Mouse (Mus musculus) natural killer cell, adult 2 months (primary cell): ENCODE results near the gene C1qtnf9.

Experiments used
- DNase-seq, 2 experiments: peaks; one replicate each; pipeline ENCODE4 v3.0.0; 2022; ENCODE audit warnings: low spot score in 2 of 2

The C1qtnf9 gene

DNA sequence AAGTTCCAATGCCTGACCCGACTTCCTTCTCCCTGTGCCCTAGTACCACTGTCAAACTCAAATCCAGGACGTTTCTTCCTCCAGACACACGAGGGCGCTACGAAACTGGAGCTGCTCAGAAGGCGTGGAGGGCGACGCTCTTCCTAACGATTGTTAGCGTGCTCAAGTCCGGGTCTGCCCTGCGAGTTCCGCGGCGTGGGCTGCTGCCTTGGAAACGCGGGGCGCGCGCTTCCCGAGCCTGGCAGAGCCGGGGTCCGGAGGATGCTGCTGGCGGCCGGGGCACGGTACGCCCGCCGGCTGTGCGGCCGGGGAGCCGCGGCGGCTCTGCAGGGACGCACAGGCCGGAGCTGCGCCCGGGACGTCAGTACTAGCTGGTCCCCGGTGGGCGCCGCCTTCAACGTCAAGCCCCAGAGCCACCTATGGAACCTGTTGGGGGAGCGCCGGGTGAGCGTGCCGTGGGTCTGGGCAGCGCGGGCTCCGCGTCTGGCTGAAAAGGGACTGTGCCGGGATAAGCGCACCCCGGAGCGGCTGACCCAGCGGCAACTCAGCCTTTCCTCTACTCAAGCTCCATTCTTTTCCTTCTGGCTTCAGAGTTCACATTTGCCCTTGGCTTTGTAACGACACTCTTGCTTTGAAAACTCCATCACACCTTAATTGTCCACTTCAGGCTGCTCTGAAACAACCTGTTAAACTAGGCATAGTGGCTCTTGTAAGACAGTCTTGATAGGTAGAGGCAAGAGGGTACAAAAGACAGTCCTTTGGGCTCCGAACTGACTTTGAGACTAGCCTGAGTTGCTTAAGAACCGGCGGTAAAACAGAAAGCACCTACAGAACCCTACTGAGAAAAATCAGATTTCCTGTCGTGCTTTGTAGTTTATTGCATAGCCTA is 16.7 kb downstream of the C1qtnf9 start, which contains the start of gene Mipep:
Mipep (plus strand) TSS at position 147 of the 889 bp plus-strand sequence.
- peak; percentile 75 to 85 for DNase-seq

DNA sequence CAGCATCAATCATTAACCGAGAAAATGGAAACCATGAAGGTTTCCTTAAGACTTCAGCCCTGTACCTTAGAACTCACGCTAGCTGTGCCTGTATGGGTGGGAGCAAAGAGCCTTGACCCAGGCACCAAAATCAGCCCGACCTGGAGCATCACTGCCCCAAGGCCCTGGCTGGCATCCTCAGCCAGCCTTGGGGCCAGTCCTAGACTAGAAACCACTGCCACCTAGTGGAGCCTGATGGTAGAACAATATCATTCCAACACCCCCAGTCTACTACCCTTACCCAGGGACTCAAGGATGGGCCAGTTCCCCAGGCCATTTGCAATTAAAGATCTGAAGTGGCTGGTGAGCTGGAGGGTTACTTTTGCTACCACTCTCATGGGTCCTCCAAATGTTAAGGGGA is 22.2 kb downstream of the C1qtnf9 start:
- DNase-seq, result peak; percentile 47 to 64

DNA sequence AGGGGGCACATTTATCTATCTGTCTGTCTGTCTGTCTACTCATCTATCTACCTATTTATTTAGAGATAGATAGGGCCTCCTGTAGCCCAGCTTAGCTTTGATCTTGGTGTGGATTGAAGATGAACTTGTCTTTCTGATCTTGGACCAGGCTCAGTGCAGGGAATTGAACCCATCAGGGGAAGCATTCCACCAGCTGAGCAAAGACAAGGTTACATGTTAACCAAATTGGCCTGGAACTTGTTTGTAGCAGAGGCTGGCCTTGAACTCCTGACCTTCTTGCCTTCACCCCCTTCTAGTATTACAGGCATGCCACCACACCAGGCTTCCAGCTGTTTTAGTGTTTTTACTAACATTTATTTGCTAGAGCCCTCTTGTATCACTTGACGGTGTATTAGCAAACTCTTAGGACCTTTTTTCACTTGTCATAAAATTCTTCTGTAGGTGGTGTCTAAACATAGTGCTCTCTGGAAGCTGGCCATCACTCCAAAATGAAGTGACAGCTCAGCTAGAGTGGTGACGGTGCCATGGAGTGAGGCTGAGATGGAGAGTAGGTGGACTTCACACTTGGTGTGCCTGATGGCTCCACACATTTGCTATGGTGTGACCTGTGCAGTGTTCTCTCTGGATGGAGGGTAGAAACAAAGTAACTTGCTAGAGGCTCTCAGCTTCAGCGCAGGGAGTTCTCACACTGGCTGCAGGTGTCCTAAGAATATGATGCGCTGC is 28.8 kb downstream of the C1qtnf9 start:
- DNase-seq, result no peak

DNA sequence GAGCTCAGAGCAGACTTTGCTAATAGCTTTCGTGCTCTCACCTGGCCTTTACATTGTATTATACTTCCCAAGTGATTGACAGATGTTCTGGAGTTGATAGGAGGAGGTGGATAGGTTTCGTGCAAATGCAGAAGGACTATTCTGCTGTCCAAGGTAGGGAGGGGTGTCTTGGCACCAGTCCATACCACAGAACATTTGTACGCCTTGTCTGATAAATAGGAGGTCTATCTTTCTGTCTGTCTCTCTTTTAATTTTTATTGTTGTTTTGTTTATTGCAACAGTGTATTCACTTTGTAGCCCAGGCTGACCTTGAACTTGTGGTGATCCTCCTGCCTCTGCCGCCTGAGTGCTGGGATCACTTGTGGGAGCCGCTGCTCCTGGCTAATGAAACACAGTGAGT is 29.7 kb downstream of the C1qtnf9 start:
- no peak for DNase-seq

DNA sequence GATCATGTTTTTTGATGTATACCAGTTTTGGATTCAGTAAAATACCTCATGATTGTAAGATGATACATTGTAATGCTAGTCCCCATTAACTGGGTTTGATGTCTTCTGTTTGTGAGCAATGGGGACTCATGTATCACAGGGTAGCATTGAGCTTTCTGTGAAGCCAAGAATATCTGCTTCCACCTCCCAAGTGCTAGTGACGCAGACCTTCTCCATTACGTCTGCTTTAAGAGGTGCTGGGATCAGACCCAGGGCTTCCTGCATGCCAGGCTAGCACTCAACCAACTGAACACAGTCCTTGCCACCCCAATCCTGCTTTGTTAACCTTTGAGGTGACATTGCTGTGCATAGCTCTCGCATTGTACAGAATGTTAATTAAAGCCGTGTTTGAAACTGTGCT is 30.8 kb downstream of the C1qtnf9 start:
- DNase-seq, result no peak

DNA sequence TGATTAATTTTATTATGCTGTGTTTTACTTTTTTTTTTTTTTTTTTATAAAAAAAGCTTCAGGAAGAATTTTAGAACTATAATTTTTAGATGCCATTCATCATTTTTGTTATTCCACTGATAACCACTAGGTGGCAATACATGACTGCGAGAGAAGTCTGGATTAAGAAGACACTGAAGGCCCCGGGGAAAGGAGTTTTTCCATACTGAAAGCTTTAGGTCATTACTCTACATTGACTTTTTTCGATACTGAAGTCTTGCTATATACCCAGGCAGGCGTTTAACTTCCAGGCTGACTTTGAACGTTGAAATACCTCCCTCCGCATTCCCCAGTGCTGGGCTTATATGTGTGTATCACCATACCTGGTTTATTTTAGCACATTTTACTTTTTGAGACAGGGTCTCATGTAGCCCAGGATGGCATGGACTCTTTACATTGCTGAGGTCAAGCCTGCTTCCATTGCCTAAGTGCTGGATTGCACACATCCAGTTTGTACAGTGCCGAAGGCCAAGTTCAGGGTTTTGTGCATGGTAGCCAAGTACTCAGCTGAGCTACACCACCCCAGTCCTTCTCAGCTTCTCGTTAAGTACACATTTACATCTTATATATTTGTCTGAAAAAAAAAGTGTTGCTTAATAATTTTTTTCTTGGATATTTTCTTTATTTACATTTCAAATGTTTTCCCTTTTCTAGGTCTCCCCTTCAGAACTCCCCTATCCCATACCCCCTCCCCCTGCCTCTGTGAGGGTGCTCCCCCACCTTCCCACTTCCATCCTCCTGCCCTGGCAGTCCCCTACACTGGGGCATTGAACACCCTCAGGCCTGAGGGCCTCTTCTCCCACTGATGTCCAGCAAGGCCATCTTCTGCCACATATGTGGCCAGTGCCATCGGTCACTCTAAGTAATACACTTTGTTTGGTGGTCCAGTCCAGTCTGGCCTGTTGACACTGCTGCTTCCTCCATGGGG is 32.1 kb downstream of the C1qtnf9 start:
- DNase-seq, result peak in 1 of 2 experiments; percentile 8

DNA sequence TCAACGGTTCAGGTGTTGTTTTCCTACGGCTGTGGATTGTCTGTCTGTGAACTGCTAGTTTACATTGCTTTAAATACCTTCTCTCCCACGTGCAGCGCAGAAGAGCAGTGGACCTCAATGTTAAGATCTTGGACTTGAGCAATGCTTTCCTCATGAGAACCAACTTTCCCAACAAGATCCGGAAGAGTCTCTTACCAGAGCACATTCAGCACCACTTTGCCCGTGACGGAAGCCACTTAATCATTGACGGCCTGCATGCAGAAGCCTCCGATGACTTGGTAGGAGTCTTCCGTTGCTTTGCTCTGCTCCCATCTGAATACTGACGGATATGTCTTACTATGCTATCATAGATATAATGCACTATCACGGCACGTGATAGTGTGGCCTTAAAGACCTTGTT is 34.1 kb downstream of the C1qtnf9 start:
- no peak for DNase-seq

DNA sequence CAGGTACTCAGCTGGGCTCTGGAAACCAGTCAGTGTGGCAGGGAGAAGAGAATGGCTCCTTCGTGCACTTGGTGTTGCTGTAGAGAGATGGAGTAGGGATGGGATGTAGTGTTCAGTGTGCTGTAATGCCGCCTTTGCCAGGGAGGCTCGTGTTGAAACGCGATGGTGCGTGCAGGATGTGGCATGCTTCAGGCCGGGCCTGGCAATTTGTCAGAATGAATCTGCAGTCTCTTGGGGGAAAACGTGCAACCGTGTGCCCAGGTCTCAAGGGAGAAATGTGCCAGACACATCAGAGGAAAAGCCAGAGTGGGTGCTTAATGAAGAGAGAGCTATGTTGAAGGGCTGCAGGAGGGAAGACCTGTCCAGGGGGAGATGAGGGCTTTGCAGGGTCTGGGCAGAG is 37.0 kb downstream of the C1qtnf9 start:
- no peak for DNase-seq

DNA sequence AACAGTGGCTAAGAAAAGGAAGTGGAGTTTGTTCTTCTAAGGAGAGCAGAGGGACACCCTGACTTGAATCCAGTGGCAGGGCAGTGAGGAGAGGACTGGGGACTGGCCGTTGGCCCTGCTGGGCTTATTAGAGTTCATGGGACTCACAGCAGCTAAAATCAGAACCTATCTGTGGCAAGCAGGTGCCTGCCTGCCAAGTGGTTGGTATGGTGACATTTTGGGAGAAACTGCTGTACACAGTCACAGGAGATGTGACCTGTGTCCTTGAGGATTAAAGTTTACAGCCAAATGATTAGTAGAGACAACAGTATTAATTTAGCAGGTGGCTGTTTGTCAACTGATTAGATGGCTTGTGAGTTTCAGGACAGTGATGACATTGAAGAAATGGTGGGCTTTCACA is 37.9 kb downstream of the C1qtnf9 start:
- no peak for DNase-seq

DNA sequence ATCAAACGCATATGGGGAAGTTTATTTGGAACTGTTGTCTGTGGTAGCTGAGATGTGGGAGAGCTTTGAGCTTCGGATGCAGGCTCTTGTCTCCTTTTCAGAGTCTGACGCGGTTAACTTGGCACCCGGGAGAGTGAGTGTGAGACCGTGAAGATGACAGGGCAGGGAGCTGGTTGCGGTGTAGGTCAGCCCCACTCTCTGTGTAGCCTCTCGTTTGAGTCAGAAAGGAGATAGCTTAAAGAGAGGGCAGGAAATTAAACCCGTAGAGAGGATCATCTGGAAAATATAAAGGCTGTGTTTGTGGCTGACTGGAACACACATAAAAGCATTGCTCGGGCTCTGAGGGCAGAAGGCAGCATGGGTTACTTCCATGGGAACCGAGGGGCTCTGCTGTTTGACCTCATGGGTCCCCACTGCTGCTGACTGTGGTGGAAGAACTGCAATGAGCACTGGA is 39.0 kb downstream of the C1qtnf9 start:
- DNase-seq, result no peak

DNA sequence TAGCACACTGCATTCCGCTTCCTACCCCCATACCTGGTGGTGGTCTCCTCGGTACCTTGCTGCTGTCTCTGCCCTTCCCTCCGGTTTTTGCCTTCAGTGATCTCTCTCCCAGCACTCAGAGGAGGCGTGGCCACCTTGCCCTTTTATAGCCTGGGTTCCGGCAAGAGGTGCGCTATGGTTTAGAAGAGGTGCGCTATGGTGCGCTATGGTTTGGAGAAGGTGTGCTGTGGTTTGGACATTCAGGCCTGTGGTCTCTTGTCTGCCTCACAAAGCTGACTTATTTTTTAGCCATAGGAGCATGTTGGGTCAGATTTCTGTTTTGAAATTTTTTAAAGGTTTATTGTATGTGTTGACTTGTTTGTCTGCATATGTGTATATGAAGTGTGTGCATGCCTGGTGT is 41.9 kb downstream of the C1qtnf9 start:
- no peak for DNase-seq

DNA sequence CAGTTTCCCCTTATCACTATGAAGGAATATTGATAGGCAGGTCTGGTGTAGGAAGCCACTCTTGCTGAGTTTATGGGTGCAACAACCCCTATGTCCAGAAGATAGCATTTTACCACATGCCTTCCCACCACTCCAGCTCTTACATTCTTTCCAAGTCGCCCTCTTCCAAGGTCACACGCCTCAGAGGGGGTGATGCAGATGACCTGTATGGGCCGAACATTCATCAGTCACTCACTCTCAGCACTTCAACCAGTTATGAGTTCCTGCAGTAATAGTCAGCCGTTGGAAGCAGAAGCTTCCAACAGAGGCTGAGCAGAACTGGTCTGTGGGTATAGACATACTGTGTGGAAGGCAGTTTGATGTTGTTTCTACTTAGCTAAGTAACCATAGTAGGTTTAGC is 43.6 kb downstream of the C1qtnf9 start:
- no peak for DNase-seq

DNA sequence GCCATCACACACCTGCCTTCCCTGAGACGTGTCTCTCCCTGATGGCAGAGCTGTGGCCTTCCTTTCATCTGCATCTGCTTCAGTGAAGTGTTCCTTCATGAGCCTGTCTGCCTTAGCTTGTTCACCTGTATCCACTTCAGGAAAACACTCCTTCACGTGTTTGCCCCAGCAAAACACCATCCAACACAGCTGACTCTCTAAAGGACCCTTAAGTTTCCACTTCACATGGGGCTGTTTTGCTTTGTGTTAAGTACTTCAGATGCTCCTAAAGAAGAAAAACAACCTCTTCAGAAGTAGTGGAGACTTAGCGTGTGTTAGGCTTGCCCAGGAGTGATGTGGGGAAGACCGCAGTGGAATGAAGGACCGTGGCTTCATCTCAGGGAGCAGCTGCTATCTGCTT is 47.2 kb downstream of the C1qtnf9 start:
- DNase-seq, result no peak

DNA sequence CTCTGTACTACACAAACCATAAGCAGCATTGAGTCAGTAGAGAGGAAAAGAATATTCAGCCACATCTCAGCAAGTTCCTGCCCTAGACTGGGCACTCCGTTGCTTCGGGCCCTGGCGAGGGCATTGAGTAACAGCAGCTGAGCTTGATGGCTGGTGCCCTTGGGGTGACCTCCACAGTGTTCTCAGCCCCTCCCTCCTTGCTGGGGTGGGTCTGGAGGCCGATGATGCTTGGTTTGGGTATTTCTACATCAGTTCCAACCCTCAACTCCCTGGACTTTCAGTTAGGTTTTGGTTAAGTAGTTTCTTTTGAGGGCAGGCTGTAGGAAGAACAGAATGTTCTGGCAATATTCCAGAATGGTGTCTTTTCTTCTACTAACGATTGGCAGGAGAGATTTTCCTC is 50.1 kb downstream of the C1qtnf9 start:
- DNase-seq, result no peak

DNA sequence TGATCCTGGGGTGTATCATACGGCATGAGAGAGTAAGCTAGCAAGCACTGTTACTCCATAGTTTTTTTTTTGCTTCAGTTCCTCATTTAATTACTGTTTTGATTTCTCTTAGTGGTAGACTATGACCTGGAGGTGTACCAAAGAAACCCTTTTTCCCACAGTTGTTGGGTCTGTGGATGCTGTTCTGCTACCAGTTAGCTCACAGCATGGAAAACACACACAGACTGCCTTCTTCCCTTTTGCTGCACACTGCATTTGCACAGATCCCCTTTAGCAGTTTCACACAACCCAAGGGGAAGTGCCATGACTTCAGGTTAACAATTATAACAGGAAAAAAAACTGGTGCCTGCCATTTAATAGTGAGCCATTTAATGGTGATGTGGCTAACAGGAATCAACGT is 62.2 kb downstream of the C1qtnf9 start:
- no peak for DNase-seq
